Mouse (Mus musculus) forebrain, embryonic 14.5 days (tissue): ENCODE results near the gene Slc7a7. TPM values are rescaled to one million over a fixed set of nuclear protein-coding genes. Genes with fewer than 3 reads are reported as not detected.

Experiments used
- ATAC-seq: fragments of 200-750 bp; cut with Nextera tagmentation; 2 replicates; pipeline ENCODE4 v1.8.0; 2017; ENCODE audit warnings: mild to moderate bottlenecking, moderate library complexity
- DNase-seq: peaks from one replicate; pipeline ENCODE4 v3.0.0-alpha.2; 2015; ENCODE audit warnings: low spot score
- H3K27ac ChIP-seq: fragments of 300-500 bp; sonication (generic); 2 replicates; pipeline ENCODE4 v1.5.1; 2014; ENCODE audit warnings: low read depth, mild to moderate bottlenecking, control low read depth, low read length, moderate library complexity
- H3K27me3 ChIP-seq: fragments of 300-500 bp; sonication (generic); replicated peaks from 2 replicates; pipeline ENCODE4 v1.6.1; 2014; ENCODE audit warnings: low read length, control low read depth, mixed read lengths; ENCODE audit not compliant: control insufficient read depth, insufficient read depth
- H3K36me3 ChIP-seq: fragments of 300-500 bp; sonication (generic); 2 replicates; pipeline ENCODE4 v1.6.1; 2014; ENCODE audit warnings: low read length, control low read depth; ENCODE audit not compliant: control insufficient read depth, insufficient read depth
- H3K4me1 ChIP-seq: fragments of 300-500 bp; sonication (generic); 2 replicates; pipeline ENCODE4 v1.6.1; 2014; ENCODE audit warnings: antibody characterized with exemption, low read length, control low read depth; ENCODE audit not compliant: control insufficient read depth, insufficient read depth
- H3K4me2 ChIP-seq: fragments of 300-500 bp; sonication (generic); 2 replicates; pipeline ENCODE4 v1.6.1; 2014; ENCODE audit warnings: mild to moderate bottlenecking, control low read depth, low read length
- H3K4me3 ChIP-seq: fragments of 300-500 bp; sonication (generic); 2 replicates; pipeline ENCODE4 v1.5.1; 2014; ENCODE audit warnings: low read depth, low read length, control low read depth
- H3K9ac ChIP-seq: fragments of 300-500 bp; sonication (generic); 2 replicates; pipeline ENCODE4 v1.6.1; 2014; ENCODE audit warnings: mild to moderate bottlenecking, low read length, control low read depth, moderate library complexity
- H3K9me3 ChIP-seq: fragments of 300-500 bp; sonication (generic); replicated peaks from 2 replicates; pipeline ENCODE4 v1.6.1; 2016; ENCODE audit warnings: low read length, control low read depth, mixed read lengths; ENCODE audit not compliant: control insufficient read depth
- WGBS: fragments of 180-500 bp; shearing (Covaris S2); extraction: QIAGEN DNeasy Blood & Tissue Kit; methylation state at CpG from one replicate; pipeline ENCODE4 v1.1.7; 2014; 5-methylcytosine and 5-hydroxymethylcytosine counted together
- polyA plus RNA-seq: library from polyadenylated mRNA; unstranded; fragments of >200 nt; fragmentation: Nextera tagmentation; extraction: Ambion mirVana; gene quantifications from 2 replicates; pipeline ENCODE4 v1.2.1, GENCODE M21; 2014

Gene Slc7a7
- polyA plus RNA-seq = 4.3 and 5.1 TPM in 2 replicates

GRCm38 (mm10) chr14:54417623-54418081, at the start of gene Slc7a7:
Gene Slc7a7, minus strand, starts transcription at chr14:54417780.
- Histone ChIP-seq H3K27ac (no peak within 1 kb of the TSS), H3K36me3 (no peaks in the 10 kb centered on the region), H3K9ac (no peak within 1 kb of the TSS), H3K9me3 (no peaks in the 10 kb centered on the region), H3K4me3 (no peak within 1 kb of the TSS), H3K4me2 (no peak within 1 kb of the TSS), H3K4me1 (no peaks in the 10 kb centered on the region; the same call in 1 of the 2 replicates), H3K27me3 (peaks cover 8% of the 10 kb centered on the region; the same call in 1 of the 2 replicates)
- ATAC-seq = no peak
- 6% methylated on average over 19 of the region's 19 CpGs for WGBS
- DNase-seq = no peak

GRCm38 (mm10) chr14:54464293-54465005, 46.9 kb upstream of the Slc7a7 start:
- Histone ChIP-seq H3K36me3 (peaks cover 23% of the 10 kb centered on the region), H3K9me3 (no peaks in the 10 kb centered on the region), H3K9ac (peak overlapping the region; percentile 78), H3K27me3 (no peaks in the 10 kb centered on the region), H3K4me1 (no peaks in the 10 kb centered on the region; the same call in 1 of the 2 replicates), H3K27ac (peak overlapping the region; percentile 70), H3K4me3 (peak overlapping the region; percentile 82), H3K4me2 (peak overlapping the region; percentile 85)
- WGBS = under 1% methylated on average over 51 of the region's 57 CpGs
- peak; percentile 75 for ATAC-seq
- DNase-seq = peak; percentile 62

- Histone ChIP-seq H3K27me3 (no peaks in the 10 kb centered on the region), H3K4me3 (peak within 1 kb of the TSS; percentile 82), H3K9ac (peak within 1 kb of the TSS; percentile 78), H3K36me3 (peaks cover 18% of the 10 kb centered on the region), H3K27ac (peak within 1 kb of the TSS; percentile 70), H3K4me2 (peak within 1 kb of the TSS; percentile 85), H3K4me1 (no peaks in the 10 kb centered on the region; the same call in 1 of the 2 replicates), H3K9me3 (no peaks in the 10 kb centered on the region)
- DNase-seq (peak; percentile 91), ATAC-seq (peak; percentile 93)
- under 1% methylated on average over 35 of the region's 35 CpGs for WGBS
Measured at GRCm38 (mm10) chr14:54463959-54464292, 46.3 kb upstream of the Slc7a7 start, which contains the start of gene Lrp10. Gene Lrp10, plus strand, starts transcription at chr14:54464137.

GRCm38 (mm10) chr14:54463108-54463958, 45.8 kb upstream of the Slc7a7 start:
- Histone ChIP-seq H3K27ac (peak overlapping the region; percentile 70), H3K4me2 (peak overlapping the region; percentile 85), H3K36me3 (peaks cover 12% of the 10 kb centered on the region), H3K4me3 (peak overlapping the region; percentile 82), H3K9me3 (no peaks in the 10 kb centered on the region), H3K27me3 (no peaks in the 10 kb centered on the region), H3K9ac (peak overlapping the region; percentile 78), H3K4me1 (no peaks in the 10 kb centered on the region; the same call in 1 of the 2 replicates)
- whole genome bisulfite sequencing = 15% methylated on average over 12 of the region's 12 CpGs
- DNase-seq = no peak
- peak; percentile 49 for ATAC-seq

- peaks cover under 1% of the 10 kb centered on the region; the same call in 1 of the 2 replicates for H3K36me3 ChIP-seq
- H3K4me1 ChIP-seq = no peaks in the 10 kb centered on the region; the same call in 1 of the 2 replicates
- H3K27me3 ChIP-seq = no peaks in the 10 kb centered on the region
- no peak overlapping the region for H3K27ac ChIP-seq
- no peaks in the 10 kb centered on the region for H3K9me3 ChIP-seq
- DNase-seq = no peak
- H3K4me2 ChIP-seq = no peak overlapping the region
- WGBS = 82% methylated on average over 4 of the region's 4 CpGs
- no peak for ATAC-seq
- H3K9ac ChIP-seq = no peak overlapping the region
- no peak overlapping the region for H3K4me3 ChIP-seq
Measured at GRCm38 (mm10) chr14:54462146-54462545, 44.6 kb upstream of the Slc7a7 start.

- H3K27me3 ChIP-seq = no peaks in the 10 kb centered on the region
- WGBS = 89% methylated on average over 14 of the region's 14 CpGs
- no peak for ATAC-seq
- no peak overlapping the region for H3K4me2 ChIP-seq
- no peaks in the 10 kb centered on the region for H3K9me3 ChIP-seq
- H3K9ac ChIP-seq = no peak overlapping the region
- DNase-seq = no peak
- no peak overlapping the region for H3K27ac ChIP-seq
- no peak overlapping the region for H3K4me3 ChIP-seq
- no peaks in the 10 kb centered on the region for H3K36me3 ChIP-seq
- no peaks in the 10 kb centered on the region for H3K4me1 ChIP-seq
Measured at GRCm38 (mm10) chr14:54457907-54458569, 40.5 kb upstream of the Slc7a7 start.

GRCm38 (mm10) chr14:54454669-54455528, 37.3 kb upstream of the Slc7a7 start:
- no peak overlapping the region for H3K9ac ChIP-seq
- no peak for ATAC-seq
- H3K36me3 ChIP-seq = no peaks in the 10 kb centered on the region
- no peak overlapping the region for H3K4me3 ChIP-seq
- no peak overlapping the region for H3K27ac ChIP-seq
- H3K4me2 ChIP-seq = no peak overlapping the region
- no peaks in the 10 kb centered on the region for H3K9me3 ChIP-seq
- no peaks in the 10 kb centered on the region for H3K4me1 ChIP-seq
- WGBS = 84% methylated on average over 11 of the region's 11 CpGs
- H3K27me3 ChIP-seq = no peaks in the 10 kb centered on the region
- DNase-seq = no peak

- no peak overlapping the region for H3K9ac ChIP-seq
- H3K27ac ChIP-seq = no peak overlapping the region
- H3K36me3 ChIP-seq = no peaks in the 10 kb centered on the region
- no peak overlapping the region for H3K4me3 ChIP-seq
- H3K4me1 ChIP-seq = no peaks in the 10 kb centered on the region
- DNase-seq = no peak
- H3K4me2 ChIP-seq = no peak overlapping the region
- WGBS = 83% methylated on average over 9 of the region's 9 CpGs
- no peaks in the 10 kb centered on the region for H3K27me3 ChIP-seq
- no peaks in the 10 kb centered on the region for H3K9me3 ChIP-seq
- ATAC-seq = no peak
Measured at GRCm38 (mm10) chr14:54453566-54453965, 36.0 kb upstream of the Slc7a7 start.
